Mouse (Mus musculus): Measurements from ENCODE around the gene Ubash3b.

Gene Ubash3b

DNA sequence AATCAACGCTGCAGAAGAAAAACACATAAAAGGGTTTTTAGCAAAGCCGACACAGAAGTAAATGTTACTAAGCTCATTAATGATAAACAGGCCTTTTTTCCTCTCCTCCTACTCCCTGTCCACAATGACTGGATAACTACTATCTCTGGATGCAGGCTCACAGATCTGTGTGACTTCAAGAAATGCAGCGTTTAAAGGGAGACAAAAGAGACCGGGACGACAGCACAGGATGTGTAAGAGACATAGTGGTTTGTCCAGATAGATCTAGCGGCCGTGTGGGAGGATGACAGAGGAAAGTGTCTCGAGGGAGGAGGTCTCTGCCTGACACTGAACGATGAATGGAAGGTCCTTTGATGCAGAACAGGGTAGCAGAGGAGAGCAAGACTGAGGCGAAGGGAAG lies 5.4 kb upstream of the Ubash3b start:
- DNase-seq (ENCODE audit: low spot score in 2 of 2): no peak

- DNase-seq (ENCODE audit: low spot score in 2 of 2): no peak
Observed at GRCm38 (mm10) chr9:41162363-41162762, 866 bp upstream of the Ubash3b start.

GRCm38 (mm10) chr9:41160536-41161176 lies 841 bp downstream of the Ubash3b start:
- no peak for DNase-seq (ENCODE audit: low spot score in 2 of 2)

DNA sequence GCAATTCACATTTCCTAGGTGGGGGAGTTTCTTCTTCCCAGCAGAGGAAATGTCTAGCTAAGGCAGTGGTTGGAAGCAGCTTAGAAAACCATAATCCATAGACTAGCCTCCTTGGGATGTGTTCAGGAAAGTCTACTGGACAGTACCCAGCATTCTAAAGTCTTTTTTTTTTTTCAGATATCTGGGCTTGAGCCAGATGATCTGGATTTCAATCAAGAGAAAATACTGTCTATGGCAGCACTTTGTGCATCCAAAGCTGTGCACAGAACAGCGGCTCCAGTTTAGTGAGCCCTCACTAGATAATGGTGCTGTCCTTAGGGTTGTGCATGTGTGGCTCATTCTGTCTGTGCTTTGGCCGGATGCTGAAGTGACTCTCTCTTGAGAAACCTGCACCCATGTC lies 2.3 kb downstream of the Ubash3b start:
- DNase-seq (ENCODE audit: low spot score in 2 of 2): no peak

GRCm38 (mm10) chr9:41157872-41158567 lies 3.5 kb downstream of the Ubash3b start:
- no peak for DNase-seq (ENCODE audit: low spot score in 2 of 2)

DNA sequence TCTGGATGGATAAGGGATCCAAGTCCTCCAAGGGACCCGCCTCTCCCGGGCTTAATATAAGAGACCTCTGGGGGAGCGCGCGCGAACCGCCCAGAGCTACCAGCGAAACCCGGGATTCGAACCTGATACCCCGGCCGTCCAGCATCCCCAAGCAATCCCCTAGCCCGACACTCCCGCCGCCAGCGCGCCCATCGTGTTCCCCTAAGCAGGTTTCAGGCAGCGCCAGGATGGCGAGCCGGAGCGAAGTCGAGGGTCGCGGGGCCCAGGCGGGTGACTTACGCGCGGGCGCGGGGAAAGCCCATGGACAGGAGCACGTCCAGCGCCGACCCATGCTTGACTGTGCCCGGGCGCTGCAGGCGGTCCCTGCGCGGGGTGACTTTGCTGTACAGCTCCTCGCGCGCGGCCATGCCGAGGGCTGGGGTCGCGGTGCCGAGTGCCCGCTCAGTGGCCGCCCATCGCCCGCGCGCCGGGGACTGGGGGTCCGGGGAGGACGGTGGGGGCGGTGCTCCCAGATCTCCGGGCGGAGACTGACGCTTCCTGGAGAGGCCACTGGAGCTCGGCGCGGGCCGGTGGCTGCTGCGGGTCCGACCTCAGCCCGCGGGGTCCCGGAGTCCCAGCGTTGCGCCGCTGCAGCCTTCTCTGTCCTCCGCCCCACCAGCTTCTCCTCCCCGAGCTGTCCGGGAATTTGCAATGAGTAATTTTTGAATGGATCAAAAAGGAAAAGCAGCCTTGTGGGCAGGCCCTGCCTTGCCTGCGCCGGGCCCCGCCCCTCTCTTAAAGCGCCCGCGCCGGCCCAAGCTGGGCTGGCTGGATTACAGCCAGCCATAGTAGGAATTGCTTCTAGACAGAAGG lies 4.3 kb downstream of the Ubash3b start:
- peak; percentile 48 to 66 for DNase-seq (ENCODE audit: low spot score in 2 of 2)

- peak; percentile 28 to 29 for DNase-seq (ENCODE audit: low spot score in 2 of 2)
Observed at GRCm38 (mm10) chr9:41156720-41157019, 4.8 kb downstream of the Ubash3b start.

DNA sequence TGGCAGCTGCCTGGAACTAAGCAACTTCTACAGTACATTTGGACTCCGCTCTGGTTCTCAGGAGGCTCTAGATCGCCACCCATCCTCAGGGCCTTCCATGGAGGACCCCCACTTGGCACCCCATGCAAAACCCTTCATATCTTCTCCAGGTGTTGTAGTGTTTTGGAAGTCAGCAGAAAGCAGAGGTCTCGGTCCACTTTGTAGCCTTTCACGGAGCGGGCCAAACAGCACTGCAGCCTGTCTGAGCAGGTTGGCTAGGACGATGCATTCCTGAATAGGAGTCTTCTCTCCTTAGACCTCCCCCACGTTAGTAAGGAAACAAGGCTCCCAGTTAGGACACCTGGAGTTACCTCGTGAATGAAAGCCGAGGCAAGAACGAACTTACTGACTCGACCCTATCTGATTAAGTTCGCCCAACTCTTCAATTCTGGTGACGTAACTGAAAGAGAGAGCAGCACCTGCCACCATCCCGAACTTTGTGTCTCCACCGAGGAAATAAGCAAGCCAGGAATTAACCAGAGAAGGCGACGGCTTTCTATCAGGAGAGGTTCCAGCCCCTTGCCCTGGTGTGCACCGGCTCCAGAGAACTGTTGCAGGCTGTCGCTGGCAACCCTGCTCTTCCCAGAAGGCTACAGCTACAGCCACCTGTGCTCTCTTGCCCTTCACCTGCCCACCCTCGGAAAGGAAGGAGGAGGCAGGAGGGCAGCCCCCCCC lies 5.3 kb downstream of the Ubash3b start:
- no peak for DNase-seq (ENCODE audit: low spot score in 2 of 2)

DNA sequence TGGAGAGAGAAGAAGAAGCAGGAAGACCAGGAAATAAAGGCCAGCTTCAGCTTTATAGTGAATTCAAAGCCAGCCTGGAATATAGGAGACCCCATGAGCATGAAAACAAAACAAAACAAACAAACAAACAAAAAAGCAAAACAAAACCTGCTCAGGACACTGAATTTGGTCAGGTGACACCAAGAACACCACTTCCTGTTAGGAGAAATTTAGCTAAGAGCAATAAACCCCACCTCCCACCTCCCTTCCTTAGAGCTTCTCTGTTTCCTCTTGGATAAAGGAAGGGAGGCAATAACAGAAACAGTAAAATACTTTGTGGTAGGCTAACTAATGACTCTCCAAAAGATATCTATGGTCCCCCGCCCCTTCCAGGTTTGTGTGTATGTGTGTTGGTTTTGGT lies 7.5 kb downstream of the Ubash3b start:
- no peak for DNase-seq (ENCODE audit: low spot score in 2 of 2)

- no peak for DNase-seq (ENCODE audit: low spot score in 2 of 2)
Observed at GRCm38 (mm10) chr9:41153050-41153449, 8.4 kb downstream of the Ubash3b start.

- no peak for DNase-seq (ENCODE audit: low spot score in 2 of 2)
Observed at GRCm38 (mm10) chr9:41151491-41151890, 10.0 kb downstream of the Ubash3b start.

DNA sequence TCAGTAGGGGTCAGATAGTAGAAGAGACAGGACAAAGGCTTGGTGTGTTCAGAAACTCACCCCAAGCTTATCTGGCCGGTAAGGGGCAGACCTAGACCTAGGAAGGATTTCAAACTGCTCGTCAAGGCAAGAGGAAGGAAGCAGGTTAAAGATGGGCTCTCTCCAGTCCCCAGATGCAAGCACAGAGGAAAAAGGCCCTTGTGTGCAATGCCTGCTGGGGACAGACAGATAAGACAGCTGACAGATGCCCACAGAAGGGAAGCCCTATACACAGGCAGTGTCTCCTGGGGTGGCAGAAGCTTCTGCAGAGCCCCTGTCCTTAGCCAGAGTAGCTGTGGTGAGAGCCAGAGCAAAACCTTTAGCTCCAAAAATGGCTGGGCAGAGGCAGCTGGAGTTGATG lies 11.6 kb downstream of the Ubash3b start:
- no peak for DNase-seq (ENCODE audit: low spot score in 2 of 2)

GRCm38 (mm10) chr9:41149079-41149676 lies 12.3 kb downstream of the Ubash3b start:
- DNase-seq (ENCODE audit: low spot score in 2 of 2): peak in 1 of 2 experiments; percentile 25

DNA sequence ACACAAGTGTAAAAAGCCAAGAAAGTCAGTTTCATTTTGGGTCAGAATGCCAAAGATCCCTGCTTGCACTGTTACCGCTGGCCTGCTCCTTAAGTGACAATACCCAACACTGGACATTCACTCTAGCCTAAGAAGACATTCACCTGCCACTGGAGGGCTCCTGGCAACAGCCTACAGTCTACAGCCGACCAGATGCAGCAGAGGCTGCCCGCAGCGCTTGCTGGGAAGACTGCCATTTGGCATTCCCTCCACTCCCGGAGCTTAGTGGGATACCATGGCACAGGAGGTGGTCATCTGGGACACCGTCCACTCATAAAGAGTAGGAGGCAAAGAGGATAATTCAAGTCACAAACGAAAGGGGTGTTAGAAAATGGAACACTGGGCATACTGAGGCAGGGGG lies 12.9 kb downstream of the Ubash3b start:
- DNase-seq (ENCODE audit: low spot score in 2 of 2): peak in 1 of 2 experiments; percentile 37

GRCm38 (mm10) chr9:41147203-41147842 lies 14.2 kb downstream of the Ubash3b start:
- no peak for DNase-seq (ENCODE audit: low spot score in 2 of 2)

DNA sequence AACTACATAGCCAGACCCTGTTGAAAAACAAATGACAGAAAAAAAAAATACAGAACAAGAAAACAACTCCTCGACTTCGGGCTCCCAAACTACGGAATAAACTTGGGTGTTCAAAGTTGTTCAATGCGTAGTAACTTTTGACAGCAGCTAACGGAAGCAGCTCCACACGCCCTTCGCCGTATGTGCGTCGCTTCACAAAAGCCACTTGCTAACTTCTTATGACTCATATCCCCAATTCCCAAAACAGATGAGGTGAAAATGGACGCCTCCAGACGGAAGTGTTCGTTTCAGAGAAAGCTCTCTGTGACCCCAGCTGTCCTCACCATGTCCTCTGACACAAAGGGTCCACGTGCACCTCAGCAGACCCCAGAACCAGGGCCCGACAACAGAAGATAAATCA lies 17.7 kb downstream of the Ubash3b start:
- DNase-seq (ENCODE audit: low spot score in 2 of 2): no peak

DNA sequence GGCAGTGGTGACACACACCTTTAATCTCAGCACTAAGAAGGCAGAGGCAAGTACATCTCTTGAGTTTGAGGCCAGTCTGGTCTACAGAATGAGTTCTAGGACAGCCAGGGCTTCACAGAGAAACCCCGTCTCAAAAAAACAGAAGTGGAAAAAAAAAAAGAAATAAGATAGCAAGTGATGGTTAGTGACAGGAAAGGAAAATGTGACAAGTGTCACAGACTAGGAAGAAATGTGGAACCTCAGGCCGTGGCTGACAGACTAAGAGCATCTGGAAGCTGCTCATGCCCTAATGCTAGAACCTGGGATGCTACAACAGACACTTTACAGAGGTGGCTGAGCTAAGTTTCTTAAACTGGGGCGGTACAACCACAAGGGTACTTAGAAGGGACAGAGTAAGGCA lies 18.4 kb downstream of the Ubash3b start:
- DNase-seq (ENCODE audit: low spot score in 2 of 2): no peak

- DNase-seq (ENCODE audit: low spot score in 2 of 2): no peak
Observed at GRCm38 (mm10) chr9:41141026-41141425, 20.5 kb downstream of the Ubash3b start.

- no peak for DNase-seq (ENCODE audit: low spot score in 2 of 2)
Observed at GRCm38 (mm10) chr9:41138987-41139808, 22.3 kb downstream of the Ubash3b start.

DNA sequence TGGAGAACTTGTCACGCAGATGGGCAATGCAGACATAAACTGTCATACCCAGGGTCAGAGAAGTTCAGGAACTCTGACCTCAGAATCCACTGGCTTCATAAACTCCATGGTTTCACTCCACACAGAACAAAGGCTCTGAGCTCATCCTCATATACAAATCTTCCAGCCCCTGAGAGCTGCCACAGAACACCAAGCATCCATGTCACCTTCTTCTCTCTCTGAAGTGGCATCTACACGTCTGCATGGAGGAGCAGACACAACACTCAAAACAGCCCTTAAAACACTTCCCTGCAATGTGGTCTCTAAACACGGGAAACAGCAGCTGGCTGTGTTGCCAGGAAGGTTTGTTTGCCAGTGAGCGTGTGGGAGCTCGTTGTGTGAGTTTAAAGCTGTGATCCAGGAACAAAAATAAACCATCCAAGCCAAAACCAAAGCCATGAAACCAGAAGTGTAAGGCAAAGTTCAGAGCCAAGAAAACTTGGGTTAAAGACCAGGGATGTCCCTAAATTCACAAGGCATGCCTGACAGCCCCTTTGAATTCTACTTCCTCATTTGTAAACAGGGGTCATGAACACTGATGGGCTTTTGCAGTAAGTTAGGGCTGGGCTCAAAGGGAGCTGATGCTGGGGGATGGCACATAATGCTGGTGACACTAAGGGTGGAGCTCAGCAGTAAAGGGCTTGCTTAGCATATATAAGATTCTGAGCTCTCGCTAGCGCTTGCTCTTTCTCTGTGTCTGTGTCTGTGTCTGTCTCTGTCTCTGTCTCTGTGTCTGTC lies 24.6 kb downstream of the Ubash3b start:
- no peak for DNase-seq (ENCODE audit: low spot score in 2 of 2)

Data from right cerebral cortex, postnatal 36 days (tissue).